Mouse (Mus musculus): ENCODE data around the gene Bach2. TPM values are rescaled to one million over a fixed set of nuclear protein-coding genes. Genes with fewer than 3 reads are reported as not detected.

The Bach2 gene
- polyA plus RNA-seq, 1 experiment from 2014 or later, result 16.4 TPM

GRCm38 (mm10) chr4:32306169-32306792, 67.7 kb downstream of the Bach2 start:
- no peaks in the 10 kb centered on the region for H3K27me3 ChIP-seq (ENCODE audit: control insufficient read depth, insufficient read depth, low read length)
- peak; percentile 43 for DNase-seq (ENCODE audit: low spot score)
- peak overlapping the region; percentile 73 for H3K27ac ChIP-seq (replicated peaks; ENCODE audit: low read depth, low read length)
- peak overlapping the region; percentile 5; the same call in 1 of the 2 replicates for H3K4me2 ChIP-seq (ENCODE audit: low read depth, severe bottlenecking)
- H3K4me3 ChIP-seq (ENCODE audit: low read depth, low read length), result no peak overlapping the region
- ATAC-seq (ENCODE audit: insufficient number of reproducible peaks, low FRiP score, low TSS enrichment, low read depth), result no peak
- no peak overlapping the region; the same call in 1 of the 2 replicates for H3K9ac ChIP-seq (ENCODE audit: low read length)
- H3K9me3 ChIP-seq (ENCODE audit: control insufficient read depth, low read length), result no peaks in the 10 kb centered on the region
- 13% methylated on average over 3 of the region's 3 CpGs for WGBS
- peaks cover 48% of the 10 kb centered on the region for H3K4me1 ChIP-seq (ENCODE audit: control insufficient read depth, insufficient read depth, low read length)
- no peaks in the 10 kb centered on the region for H3K36me3 ChIP-seq (ENCODE audit: control insufficient read depth, insufficient read depth, low read length)

- DNase-seq (ENCODE audit: low spot score), result no peak
- 79% methylated on average over 5 of the region's 5 CpGs for WGBS
These were observed 68.6 kb downstream of the Bach2 start for GRCm38 (mm10) chr4:32307215-32307614.

DNA sequence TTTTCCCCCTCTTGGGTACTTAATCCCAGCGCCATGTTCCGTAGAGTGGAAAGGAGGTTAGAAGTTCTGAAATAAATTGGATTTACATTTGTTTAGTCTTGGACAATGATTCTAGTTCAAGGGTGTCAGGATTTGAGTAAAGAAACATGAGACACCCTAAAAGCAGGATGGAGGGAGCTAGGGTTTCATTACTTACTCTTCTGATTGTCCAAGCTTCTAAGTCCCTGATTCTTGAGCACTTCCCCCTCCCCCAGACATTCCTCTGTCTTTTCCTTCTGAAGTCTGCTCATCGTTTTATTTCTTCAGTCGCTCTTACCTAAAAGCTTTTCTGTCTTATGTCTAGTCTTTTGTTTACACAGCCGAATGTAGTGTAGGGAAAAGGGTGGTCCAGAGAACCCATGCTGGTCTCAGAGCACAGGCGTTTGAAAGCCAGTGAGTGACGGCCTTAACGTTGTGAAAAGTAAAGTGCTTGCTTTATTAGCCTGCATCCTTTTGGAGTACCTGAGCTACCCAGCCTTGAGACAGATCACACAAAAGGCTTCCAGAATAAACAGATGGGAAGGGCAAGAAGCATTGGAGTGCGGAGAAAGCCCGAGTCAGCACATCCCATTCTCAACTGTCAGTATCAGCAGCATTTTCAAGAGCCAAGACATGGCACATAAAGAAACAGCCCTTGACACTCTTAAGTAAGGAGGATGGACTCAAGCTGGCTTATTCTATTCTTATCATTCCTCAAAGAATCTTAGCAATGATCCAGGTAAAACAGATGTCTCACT, 73.8 kb downstream of the Bach2 start:
- no peaks in the 10 kb centered on the region for H3K4me1 ChIP-seq (ENCODE audit: control insufficient read depth, insufficient read depth, low read length)
- no peak for DNase-seq (ENCODE audit: low spot score)
- H3K4me2 ChIP-seq (ENCODE audit: low read depth, severe bottlenecking), result no peak overlapping the region
- no peak for ATAC-seq (ENCODE audit: insufficient number of reproducible peaks, low FRiP score, low TSS enrichment, low read depth)
- H3K9ac ChIP-seq (ENCODE audit: low read length), result no peak overlapping the region
- no peaks in the 10 kb centered on the region for H3K27me3 ChIP-seq (ENCODE audit: control insufficient read depth, insufficient read depth, low read length)
- no peak overlapping the region for H3K4me3 ChIP-seq (ENCODE audit: low read depth, low read length)
- H3K27ac ChIP-seq (replicated peaks; ENCODE audit: low read depth, low read length), result no peak overlapping the region
- H3K36me3 ChIP-seq (ENCODE audit: control insufficient read depth, insufficient read depth, low read length), result 0 out of 2 replicates have a peak, but pooled peaks cover 3% of the 10 kb centered on the region
- H3K9me3 ChIP-seq (ENCODE audit: control insufficient read depth, low read length), result peaks cover 3% of the 10 kb centered on the region; the same call in 1 of the 2 replicates
- 57% methylated on average over 10 of the region's 10 CpGs for WGBS

More at GRCm38 (mm10) chr4:32307215-32307614, 68.6 kb downstream of the Bach2 start:
- Histone ChIP-seq H3K27ac (replicated peaks; ENCODE audit: low read depth, low read length) (no peak overlapping the region), H3K4me2 (ENCODE audit: low read depth, severe bottlenecking) (no peak overlapping the region), H3K36me3 (ENCODE audit: control insufficient read depth, insufficient read depth, low read length) (no peaks in the 10 kb centered on the region), H3K4me3 (ENCODE audit: low read depth, low read length) (no peak overlapping the region), H3K4me1 (ENCODE audit: control insufficient read depth, insufficient read depth, low read length) (peaks cover 45% of the 10 kb centered on the region), H3K27me3 (ENCODE audit: control insufficient read depth, insufficient read depth, low read length) (no peaks in the 10 kb centered on the region), H3K9ac (ENCODE audit: low read length) (no peak overlapping the region), H3K9me3 (ENCODE audit: control insufficient read depth, low read length) (no peaks in the 10 kb centered on the region)
- no peak for ATAC-seq (ENCODE audit: insufficient number of reproducible peaks, low FRiP score, low TSS enrichment, low read depth)

DNA sequence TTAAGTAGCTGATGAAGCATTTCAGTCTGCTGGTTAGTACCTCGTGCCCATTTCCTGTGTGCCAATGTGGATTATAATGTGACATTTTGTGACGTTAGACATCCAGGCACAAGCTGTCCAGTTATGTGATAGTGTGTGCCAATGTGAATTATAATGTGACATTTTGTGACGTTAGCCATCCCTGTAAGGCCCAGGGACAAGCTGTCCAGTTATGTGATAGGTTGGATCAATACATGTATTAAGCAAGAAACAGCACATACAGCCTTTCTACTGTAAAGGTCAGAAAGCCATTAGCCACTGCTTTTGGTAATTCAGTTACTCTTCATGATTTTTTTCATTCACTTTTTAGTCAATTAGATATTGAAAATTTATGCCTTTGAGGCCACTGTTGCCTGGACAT, 76.3 kb downstream of the Bach2 start:
- Histone ChIP-seq H3K27ac (replicated peaks; ENCODE audit: low read depth, low read length) (no peak overlapping the region), H3K4me3 (ENCODE audit: low read depth, low read length) (no peak overlapping the region), H3K9me3 (ENCODE audit: control insufficient read depth, low read length) (peaks cover 3% of the 10 kb centered on the region; the same call in 1 of the 2 replicates), H3K4me2 (ENCODE audit: low read depth, severe bottlenecking) (no peak overlapping the region), H3K27me3 (ENCODE audit: control insufficient read depth, insufficient read depth, low read length) (no peaks in the 10 kb centered on the region), H3K4me1 (ENCODE audit: control insufficient read depth, insufficient read depth, low read length) (no peaks in the 10 kb centered on the region), H3K36me3 (ENCODE audit: control insufficient read depth, insufficient read depth, low read length) (0 out of 2 replicates have a peak, but pooled peaks cover 5% of the 10 kb centered on the region), H3K9ac (ENCODE audit: low read length) (no peak overlapping the region)
- 87% methylated on average over 3 of the region's 3 CpGs for WGBS
- ATAC-seq (ENCODE audit: insufficient number of reproducible peaks, low FRiP score, low TSS enrichment, low read depth), result no peak
- DNase-seq (ENCODE audit: low spot score), result no peak

DNA sequence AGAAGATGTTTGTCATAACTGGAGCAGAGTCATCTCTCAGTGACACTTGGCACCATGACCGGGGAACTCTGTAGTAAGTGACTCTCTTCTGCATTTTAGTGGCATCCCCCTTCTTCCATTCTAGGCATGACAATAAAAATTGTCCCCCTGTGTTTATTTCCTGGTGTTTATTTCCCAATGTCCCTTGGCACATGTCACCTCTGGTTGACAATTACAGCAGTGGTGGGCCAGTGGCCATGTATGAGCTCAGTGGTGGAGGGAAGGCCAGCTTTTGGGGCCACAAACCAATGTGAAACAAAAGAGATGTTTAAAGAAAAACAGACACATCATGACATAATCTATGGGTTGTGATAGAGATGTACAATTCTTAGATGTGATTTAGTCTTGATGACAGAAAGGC, 80.0 kb downstream of the Bach2 start:
- Histone ChIP-seq H3K4me3 (ENCODE audit: low read depth, low read length) (no peak overlapping the region), H3K4me2 (ENCODE audit: low read depth, severe bottlenecking) (no peak overlapping the region), H3K4me1 (ENCODE audit: control insufficient read depth, insufficient read depth, low read length) (no peaks in the 10 kb centered on the region), H3K9ac (ENCODE audit: low read length) (no peak overlapping the region), H3K9me3 (ENCODE audit: control insufficient read depth, low read length) (peaks cover 3% of the 10 kb centered on the region; the same call in 1 of the 2 replicates), H3K27me3 (ENCODE audit: control insufficient read depth, insufficient read depth, low read length) (no peaks in the 10 kb centered on the region), H3K36me3 (ENCODE audit: control insufficient read depth, insufficient read depth, low read length) (0 out of 2 replicates have a peak, but pooled peaks cover 5% of the 10 kb centered on the region), H3K27ac (replicated peaks; ENCODE audit: low read depth, low read length) (no peak overlapping the region)
- DNase-seq (ENCODE audit: low spot score) (no peak), ATAC-seq (ENCODE audit: insufficient number of reproducible peaks, low FRiP score, low TSS enrichment, low read depth) (no peak)
- 100% methylated on average over 1 of the region's 1 CpGs for WGBS

DNA sequence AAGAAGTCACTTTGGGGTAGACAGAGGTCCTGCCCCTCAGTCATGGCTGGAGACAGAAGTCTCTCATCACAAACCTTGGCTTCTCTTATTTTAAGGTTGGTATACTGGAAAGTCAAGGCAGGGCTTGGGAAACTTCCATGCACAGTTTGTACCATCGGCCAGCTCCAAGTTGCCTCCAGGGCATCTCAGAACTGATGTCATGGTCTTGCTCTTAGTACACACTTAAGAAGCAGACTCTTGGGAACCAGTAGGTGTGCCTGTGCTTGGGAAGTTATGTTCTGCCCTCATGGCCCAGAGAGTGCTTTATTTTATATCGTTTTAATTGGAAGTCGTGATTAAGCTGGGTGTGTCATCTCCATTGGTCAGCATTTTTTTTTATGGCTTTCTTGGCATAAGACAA, 80.7 kb downstream of the Bach2 start:
- H3K9ac ChIP-seq (ENCODE audit: low read length), result no peak overlapping the region
- no peak overlapping the region for H3K27ac ChIP-seq (replicated peaks; ENCODE audit: low read depth, low read length)
- H3K4me2 ChIP-seq (ENCODE audit: low read depth, severe bottlenecking), result no peak overlapping the region
- H3K27me3 ChIP-seq (ENCODE audit: control insufficient read depth, insufficient read depth, low read length), result no peaks in the 10 kb centered on the region
- 0 out of 2 replicates have a peak, but pooled peaks cover 5% of the 10 kb centered on the region for H3K36me3 ChIP-seq (ENCODE audit: control insufficient read depth, insufficient read depth, low read length)
- peaks cover 3% of the 10 kb centered on the region; the same call in 1 of the 2 replicates for H3K9me3 ChIP-seq (ENCODE audit: control insufficient read depth, low read length)
- H3K4me3 ChIP-seq (ENCODE audit: low read depth, low read length), result no peak overlapping the region
- WGBS, result 96% methylated on average over 3 of the region's 3 CpGs
- DNase-seq (ENCODE audit: low spot score), result no peak
- ATAC-seq (ENCODE audit: insufficient number of reproducible peaks, low FRiP score, low TSS enrichment, low read depth), result no peak
- H3K4me1 ChIP-seq (ENCODE audit: control insufficient read depth, insufficient read depth, low read length), result no peaks in the 10 kb centered on the region

DNA sequence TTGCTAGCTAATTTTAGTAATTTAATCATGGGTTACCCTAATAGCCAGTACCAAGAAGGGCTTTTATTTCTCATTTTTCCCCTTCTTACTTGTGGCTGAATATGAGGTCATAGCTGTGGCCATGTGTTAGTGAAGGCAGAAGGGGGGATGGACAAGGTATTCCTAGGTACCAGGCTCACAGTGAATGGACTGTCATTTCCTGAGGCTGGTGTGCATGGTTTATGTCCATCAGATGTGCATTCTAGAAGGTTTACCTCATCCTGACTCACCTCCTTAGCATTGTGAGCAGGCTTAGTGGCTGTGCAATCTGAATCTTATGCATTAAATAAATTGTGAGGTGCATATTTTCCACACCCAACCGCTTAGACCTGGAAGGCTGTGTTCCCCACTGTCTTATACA, 81.4 kb downstream of the Bach2 start:
- DNase-seq (ENCODE audit: low spot score) (no peak), ATAC-seq (ENCODE audit: insufficient number of reproducible peaks, low FRiP score, low TSS enrichment, low read depth) (no peak)
- Histone ChIP-seq H3K36me3 (ENCODE audit: control insufficient read depth, insufficient read depth, low read length) (0 out of 2 replicates have a peak, but pooled peaks cover 5% of the 10 kb centered on the region), H3K9ac (ENCODE audit: low read length) (no peak overlapping the region), H3K27me3 (ENCODE audit: control insufficient read depth, insufficient read depth, low read length) (no peaks in the 10 kb centered on the region), H3K4me1 (ENCODE audit: control insufficient read depth, insufficient read depth, low read length) (no peaks in the 10 kb centered on the region), H3K9me3 (ENCODE audit: control insufficient read depth, low read length) (peaks cover 3% of the 10 kb centered on the region; the same call in 1 of the 2 replicates), H3K4me3 (ENCODE audit: low read depth, low read length) (no peak overlapping the region), H3K27ac (replicated peaks; ENCODE audit: low read depth, low read length) (no peak overlapping the region), H3K4me2 (ENCODE audit: low read depth, severe bottlenecking) (no peak overlapping the region)
- WGBS, result 100% methylated on average over 1 of the region's 1 CpGs

DNA sequence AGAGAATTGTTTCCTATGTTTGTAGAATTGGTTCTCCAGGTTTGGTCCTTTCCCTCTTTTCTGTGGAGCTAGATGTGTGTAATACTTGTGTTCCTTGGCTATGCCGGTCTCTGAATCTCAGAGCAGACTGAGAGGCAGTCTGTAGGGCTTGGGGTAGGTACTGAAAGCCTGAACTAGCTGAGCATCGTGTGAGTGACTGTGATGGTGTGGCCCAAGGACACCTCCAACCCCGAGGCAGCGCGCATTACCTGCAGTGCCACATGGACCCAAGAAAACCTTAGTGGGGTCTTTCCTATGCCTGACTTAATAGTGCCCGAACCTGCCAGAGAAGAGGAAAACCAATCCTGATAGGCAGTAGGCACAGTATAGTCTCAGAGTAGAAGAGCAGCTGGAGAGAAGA, 85.5 kb downstream of the Bach2 start:
- H3K9ac ChIP-seq (ENCODE audit: low read length), result no peak overlapping the region
- no peaks in the 10 kb centered on the region for H3K27me3 ChIP-seq (ENCODE audit: control insufficient read depth, insufficient read depth, low read length)
- DNase-seq (ENCODE audit: low spot score) (no peak), ATAC-seq (ENCODE audit: insufficient number of reproducible peaks, low FRiP score, low TSS enrichment, low read depth) (no peak)
- H3K4me1 ChIP-seq (ENCODE audit: control insufficient read depth, insufficient read depth, low read length), result peaks cover 2% of the 10 kb centered on the region; the same call in 1 of the 2 replicates
- H3K9me3 ChIP-seq (ENCODE audit: control insufficient read depth, low read length), result no peaks in the 10 kb centered on the region
- no peak overlapping the region for H3K4me2 ChIP-seq (ENCODE audit: low read depth, severe bottlenecking)
- no peak overlapping the region for H3K27ac ChIP-seq (replicated peaks; ENCODE audit: low read depth, low read length)
- H3K36me3 ChIP-seq (ENCODE audit: control insufficient read depth, insufficient read depth, low read length), result no peaks in the 10 kb centered on the region
- H3K4me3 ChIP-seq (ENCODE audit: low read depth, low read length), result no peak overlapping the region
- 97% methylated on average over 6 of the region's 6 CpGs for WGBS
